Mouse (Mus musculus): ENCODE data around the gene Hes1.

The Hes1 gene

DNA sequence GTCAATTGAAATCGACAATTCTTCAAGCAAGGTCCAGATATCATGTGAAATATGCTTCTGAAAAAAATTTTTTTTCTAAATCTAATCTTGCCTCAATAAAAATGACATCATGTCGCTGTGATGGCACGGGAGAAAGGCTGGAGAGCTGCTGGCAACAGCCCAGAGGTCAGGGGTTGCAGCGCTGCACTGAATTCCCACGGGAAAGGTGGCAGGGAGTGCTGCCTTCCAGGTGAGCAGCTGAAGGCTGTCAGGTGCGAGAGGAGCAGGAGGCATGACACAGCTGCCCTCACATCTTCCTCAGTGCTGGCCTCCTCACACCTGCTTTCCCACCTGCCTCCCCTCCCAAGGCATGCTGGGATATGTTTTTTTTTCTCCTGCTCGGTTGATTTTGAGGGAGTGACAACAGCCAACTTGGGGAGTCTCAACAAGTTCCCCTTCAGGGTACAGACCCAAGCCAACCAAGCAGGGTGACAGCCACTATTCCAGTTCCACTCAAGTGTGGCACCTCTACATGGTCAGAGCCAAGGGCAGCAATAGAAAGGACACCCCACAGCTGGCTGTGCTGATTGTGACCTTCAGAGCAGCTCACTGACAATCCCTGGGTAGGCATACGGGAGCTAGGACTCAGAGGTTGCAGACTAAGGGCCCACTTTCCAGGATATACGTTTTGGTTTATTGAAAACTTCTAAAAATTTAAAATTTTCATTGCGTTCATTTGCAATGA is 13.3 kb upstream of the Hes1 start:
- in situ Hi-C loops (cut with MboI; ENCODE audit: unreplicated experiment in 2 of 2): loop anchor here in 1 of 2 experiments (25.0 kb wide), 1 partner anchor 214 kb away; no protein-coding TSS in a partner anchor

DNA sequence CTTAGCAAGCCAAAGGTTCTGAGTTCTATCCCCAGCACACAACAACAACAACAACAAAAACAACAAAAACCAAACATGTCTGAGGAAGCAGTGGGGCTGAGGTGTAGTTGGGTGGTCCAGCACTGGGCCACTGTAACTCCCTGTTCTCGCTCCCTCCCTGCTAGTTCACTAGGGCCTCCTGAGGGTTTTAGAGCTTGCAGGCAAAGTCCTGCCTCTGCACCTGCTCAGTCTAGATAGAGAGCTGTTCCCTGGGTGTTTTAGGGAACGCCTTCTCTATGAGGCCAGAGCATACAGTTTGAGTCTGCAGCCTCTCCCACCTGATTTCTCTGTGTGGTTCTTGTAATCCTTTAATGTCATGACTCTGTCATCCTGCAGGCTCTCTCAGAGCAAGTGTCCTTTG is 11.9 kb upstream of the Hes1 start:
- in situ Hi-C loops (cut with MboI; ENCODE audit: unreplicated experiment in 2 of 2): loop anchor here in 1 of 2 experiments (25.0 kb wide), 1 partner anchor 215 kb away; no protein-coding TSS in a partner anchor

DNA sequence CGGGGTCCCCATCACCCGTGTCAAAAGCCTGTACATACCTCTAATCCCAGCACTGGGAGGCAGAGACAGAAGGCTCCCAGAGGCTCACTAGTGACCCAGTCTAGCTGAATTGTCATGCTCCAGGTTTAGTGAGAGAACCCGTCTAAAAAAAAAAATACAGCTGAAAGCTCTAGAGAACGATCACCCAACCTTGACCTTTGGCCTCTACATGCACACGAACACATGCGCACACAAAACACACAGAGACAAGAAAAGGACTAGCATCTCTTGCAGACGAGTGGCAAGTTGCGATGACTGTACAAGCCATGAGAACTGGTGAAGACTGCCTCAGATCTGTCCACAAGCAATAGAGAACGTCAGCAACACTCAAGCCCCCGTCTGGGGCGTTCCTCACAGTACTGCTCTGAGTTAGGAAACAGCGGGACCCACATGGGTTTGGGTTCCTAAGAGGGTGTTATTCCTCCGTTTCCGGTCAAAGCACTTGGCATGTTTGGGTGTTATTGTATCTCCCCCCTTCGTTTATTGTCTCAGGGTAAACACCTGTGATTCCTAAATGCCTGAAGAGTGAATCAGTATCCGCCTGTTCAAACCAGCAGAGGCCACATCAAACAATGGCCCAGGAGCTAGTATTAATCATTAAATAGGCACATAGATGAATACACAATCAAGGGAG is 11.2 kb upstream of the Hes1 start:
- in situ Hi-C loops (cut with MboI; ENCODE audit: unreplicated experiment in 2 of 2): loop anchor here in 1 of 2 experiments (25.0 kb wide), 1 partner anchor 216 kb away; no protein-coding TSS in a partner anchor

DNA sequence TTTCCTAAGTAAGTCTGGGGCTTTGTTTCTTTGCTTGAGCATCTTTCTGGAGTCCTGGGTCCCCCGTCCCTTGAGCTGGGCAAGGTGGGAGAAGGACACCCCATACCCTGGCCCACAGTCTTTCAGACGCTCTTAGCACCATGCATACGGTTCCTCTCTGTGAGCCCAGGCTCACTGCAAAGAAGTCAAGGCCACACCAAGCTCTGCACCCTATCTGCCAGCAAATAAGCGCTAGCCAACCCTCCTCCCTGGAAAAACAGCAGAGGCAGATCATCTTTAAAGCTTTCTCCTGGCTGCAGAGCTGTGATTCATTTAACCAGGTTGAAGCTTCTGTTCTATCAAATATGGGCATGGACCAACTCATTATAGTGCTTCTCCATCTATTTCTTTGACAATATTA is 9.6 kb upstream of the Hes1 start:
- in situ Hi-C loops (cut with MboI; ENCODE audit: unreplicated experiment in 2 of 2): loop anchor here in 1 of 2 experiments (25.0 kb wide), 1 partner anchor 217 kb away; no protein-coding TSS in a partner anchor

DNA sequence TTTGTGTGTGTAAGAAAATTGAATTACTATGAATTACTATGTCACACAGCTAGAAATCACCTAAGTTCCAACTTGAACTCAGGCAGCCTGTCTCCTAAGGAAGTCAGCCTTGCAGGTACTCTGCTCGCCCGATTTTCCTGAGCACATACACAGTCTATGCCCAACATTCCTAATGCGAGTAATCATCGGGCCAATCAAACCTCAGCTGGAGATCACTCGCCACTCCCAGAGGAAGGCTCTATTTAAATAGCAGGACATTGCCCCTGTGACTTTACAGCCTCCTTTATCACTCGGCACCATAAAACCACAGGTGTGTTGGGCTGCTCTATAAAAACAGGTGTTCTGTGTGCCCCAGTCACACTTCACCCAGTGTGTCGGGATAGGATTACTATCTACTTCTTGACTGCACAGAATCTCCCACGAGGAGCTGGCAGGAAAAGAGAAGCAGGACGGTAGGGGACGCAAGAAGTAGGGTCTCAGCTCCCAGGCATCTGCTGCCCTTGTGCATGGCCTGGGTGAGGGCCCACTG is 8.8 kb upstream of the Hes1 start:
- in situ Hi-C loops (cut with MboI; ENCODE audit: unreplicated experiment in 2 of 2): loop anchor here in 1 of 2 experiments (25.0 kb wide), 1 partner anchor 218 kb away; no protein-coding TSS in a partner anchor

DNA sequence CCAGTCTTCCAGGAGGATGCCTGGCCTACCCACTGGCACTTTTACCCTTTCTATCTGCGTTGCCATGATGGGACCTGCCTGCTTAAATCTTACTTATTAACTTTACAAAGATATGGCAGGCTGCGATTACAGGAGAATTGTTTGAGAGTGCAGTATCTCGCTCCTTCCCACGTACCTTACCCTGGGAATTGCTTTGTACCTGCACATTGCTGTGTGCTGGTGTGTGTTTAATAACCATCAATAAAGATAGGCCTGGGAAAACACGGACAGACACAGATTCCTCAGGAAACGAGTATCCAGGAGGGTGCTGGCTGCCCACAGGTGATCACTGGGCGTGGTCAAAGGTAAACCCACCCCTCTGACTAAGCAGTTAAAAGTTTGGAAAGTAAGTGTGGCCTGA is 8.3 kb upstream of the Hes1 start:
- in situ Hi-C loops (cut with MboI; ENCODE audit: unreplicated experiment in 2 of 2): loop anchor here in 1 of 2 experiments (25.0 kb wide), 1 partner anchor 219 kb away; no protein-coding TSS in a partner anchor

DNA sequence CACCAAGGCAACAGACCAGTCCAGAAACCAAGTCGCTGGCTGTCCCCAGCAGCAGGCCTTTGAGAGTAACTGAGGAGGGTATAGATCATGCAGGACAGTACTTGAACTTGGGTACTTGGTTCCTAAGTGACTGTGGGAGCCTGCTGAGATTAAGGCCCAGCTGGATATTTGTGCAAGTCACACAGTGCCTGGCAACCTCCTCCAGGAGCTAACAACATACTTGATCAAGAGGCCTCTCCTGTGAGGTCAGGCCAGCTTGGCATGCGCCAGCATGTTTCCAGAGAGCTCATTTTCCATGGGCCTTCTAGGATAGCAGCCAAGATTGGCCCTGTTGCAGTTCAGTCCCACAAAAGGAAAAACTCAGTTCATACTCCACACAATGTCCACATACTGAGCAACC is 7.3 kb upstream of the Hes1 start:
- in situ Hi-C loops (cut with MboI; ENCODE audit: unreplicated experiment in 2 of 2): loop anchor here in 1 of 2 experiments (25.0 kb wide), 1 partner anchor 220 kb away; no protein-coding TSS in a partner anchor

DNA sequence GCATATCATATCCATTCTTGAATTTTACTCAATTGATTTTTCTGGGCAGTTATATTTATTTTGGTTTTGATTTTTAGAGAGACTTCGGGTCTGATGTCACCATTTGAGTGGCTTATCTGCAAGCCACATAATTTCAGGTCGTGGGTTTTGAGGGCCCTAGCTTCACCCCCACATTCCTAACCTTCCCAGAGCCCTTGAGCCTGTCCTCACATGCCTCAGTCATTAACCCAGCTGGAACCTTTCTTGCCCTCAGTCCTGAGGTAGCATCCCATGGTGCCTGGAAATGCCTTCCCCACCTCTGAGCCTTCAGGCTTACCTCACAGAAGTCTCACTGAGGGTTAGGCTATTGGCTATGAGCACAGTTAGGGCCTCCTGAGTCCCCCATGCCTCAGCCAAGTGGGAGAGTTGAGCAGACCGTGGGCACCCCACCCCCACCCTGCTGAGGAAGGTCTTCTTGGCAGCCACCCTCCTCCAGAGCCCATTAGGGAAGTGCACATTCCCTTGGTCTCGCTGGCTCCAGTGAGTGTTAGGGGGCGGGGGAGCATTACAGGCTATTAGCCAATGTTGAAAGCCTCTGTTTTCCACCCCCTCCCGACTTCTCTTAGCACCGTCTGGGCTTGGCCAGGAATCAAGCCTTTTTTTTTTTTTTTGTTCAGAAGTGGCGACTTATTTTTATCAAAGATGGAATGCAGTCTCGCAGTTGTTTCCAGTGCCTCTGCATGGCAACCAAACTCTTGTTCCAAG is 5.0 kb upstream of the Hes1 start:
- in situ Hi-C loops (cut with MboI; ENCODE audit: unreplicated experiment in 2 of 2): loop anchor here in 1 of 2 experiments (25.0 kb wide), 1 partner anchor 222 kb away; no protein-coding TSS in a partner anchor

DNA sequence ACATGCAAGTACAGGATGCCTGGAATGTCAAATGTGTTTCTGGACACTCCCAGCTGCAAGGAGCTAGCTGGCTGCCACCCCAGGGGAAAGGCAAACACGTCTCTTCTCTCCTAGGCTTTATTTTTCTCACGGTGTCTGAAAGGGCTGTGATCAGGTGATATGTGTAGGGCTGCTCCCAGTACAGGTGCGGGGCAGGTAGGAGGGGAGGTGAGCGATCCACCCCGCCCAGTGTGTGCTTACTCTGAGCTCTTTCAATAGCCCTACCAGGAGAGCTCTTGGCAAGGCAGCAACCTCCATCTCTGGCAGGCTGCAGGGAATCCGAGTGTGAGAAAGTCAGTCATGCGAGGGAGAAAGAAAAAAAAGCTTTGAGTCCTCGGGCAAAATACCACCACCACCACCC is 3.8 kb upstream of the Hes1 start:
- in situ Hi-C loops (cut with MboI; ENCODE audit: unreplicated experiment in 2 of 2): loop anchor here (5.0 to 25.0 kb wide), 4 partner anchors 53 to 246 kb away; no protein-coding TSS in a partner anchor

DNA sequence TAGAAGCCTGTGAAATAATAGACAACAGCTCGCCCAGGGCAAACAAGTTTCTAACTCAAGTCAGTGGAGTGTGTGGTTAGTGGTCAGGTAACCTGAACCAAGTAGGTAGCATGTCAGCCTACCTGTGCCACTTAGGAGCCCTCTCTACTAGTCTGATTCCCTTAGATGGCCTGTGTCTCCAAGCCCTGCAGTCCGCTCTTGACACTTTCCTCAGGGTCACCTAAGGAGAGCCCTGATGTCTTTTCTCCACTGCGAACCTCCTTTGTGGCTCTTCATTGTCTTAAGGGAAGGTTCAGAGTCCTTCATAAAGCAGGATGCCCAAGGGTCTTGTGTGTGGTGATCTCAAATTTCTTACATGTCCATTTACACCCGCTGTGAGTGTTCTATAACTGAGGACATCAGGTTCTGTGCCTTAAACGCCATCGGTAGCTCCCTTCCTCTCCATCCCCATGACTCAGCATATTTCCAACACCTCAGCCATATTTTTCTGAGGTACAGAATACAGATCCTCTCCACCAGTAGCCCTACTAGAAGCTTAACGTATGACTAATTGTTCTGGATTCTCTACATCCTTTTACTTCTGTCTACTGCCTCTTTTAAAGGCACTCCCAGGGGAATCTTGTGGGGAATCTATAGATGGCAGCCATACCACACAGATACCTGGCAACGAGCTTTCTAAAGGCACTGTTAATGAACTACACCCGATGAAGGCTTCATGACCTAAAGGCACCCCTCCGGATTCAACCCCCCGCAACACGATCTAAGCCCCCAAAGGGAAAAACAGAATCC is 1.7 kb upstream of the Hes1 start:
- in situ Hi-C loops (cut with MboI; ENCODE audit: unreplicated experiment in 2 of 2): loop anchor here (5.0 to 25.0 kb wide), 4 partner anchors 55 to 248 kb away; no protein-coding TSS in a partner anchor

DNA sequence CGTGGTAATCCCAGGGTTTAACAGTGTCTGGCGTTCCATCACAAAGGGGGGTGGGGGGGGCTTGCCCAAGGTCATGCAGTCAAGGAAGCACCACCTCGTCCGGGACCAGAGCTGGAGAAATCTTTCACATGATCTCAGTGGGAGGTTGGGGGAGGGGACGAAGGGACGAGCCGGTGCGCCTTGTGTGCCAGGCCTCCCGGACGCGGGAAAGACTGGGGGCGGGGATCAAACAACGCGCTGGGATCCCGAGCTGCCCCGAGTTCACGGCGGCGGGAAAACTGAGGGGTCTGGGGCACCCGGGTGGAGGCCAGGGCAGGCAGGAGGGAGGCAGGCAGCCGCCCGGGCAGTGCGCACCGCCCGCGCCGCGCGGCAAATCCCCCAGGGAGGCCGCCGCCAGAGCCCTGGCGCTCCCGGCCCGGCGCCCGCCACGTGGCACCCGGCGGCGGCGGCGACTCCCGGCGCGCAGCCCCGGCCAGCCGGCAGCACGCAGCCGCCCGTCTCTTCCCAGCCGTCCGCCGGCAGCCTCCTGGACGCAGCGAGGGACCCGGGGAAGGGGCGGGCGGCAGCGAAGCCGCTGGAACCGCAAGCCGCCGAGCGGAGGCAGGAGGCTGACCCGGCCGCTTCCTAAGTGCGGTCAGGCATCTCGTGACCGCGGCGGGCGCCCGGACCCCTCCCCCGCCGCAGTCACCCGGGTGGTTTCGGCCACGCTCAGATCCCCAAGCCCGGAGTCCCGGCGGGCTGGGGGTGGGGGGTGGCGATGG is 883 bp upstream of the Hes1 start:
- in situ Hi-C loops (cut with MboI; ENCODE audit: unreplicated experiment in 2 of 2): loop anchor here (5.0 to 25.0 kb wide), 4 partner anchors 56 to 248 kb away; no protein-coding TSS in a partner anchor

DNA sequence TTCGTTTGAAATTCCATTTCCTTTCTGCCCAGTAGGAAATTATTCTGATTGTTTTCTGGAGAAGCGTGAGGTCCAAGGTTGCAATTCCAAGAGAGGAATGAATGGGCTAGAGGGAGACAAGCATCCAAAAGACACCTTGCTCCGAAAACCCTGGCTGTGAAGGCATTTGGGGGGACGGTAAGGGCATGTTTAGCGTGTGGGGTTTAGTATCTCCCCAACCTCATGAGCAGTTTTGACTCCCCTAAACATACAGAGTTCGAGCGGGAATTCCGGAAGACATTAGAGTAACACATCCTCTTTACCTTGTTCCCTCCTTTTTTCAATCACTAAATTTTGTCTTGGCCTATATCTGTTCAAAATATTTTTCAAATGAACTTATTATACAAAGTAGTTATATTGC is 429 bp downstream of the Hes1 start:
- in situ Hi-C loops (cut with MboI; ENCODE audit: unreplicated experiment in 2 of 2): loop anchor here (5.0 to 25.0 kb wide), 9 partner anchors 57 to 437 kb away; no protein-coding TSS in a partner anchor

DNA sequence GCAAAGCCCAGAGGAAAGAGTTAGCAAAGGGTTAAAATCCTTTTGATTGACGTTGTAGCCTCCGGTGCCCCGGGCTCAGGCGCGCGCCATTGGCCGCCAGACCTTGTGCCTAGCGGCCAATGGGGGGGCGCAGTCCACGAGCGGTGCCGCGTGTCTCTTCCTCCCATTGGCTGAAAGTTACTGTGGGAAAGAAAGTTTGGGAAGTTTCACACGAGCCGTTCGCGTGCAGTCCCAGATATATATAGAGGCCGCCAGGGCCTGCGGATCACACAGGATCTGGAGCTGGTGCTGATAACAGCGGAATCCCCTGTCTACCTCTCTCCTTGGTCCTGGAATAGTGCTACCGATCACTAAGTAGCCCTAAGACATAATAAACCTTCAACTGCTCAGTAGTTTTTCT is 893 bp downstream of the Hes1 start:
- in situ Hi-C loops (cut with MboI; ENCODE audit: unreplicated experiment in 2 of 2): loop anchor here (5.0 to 25.0 kb wide), 8 partner anchors 82 to 438 kb away; no protein-coding TSS in a partner anchor

DNA sequence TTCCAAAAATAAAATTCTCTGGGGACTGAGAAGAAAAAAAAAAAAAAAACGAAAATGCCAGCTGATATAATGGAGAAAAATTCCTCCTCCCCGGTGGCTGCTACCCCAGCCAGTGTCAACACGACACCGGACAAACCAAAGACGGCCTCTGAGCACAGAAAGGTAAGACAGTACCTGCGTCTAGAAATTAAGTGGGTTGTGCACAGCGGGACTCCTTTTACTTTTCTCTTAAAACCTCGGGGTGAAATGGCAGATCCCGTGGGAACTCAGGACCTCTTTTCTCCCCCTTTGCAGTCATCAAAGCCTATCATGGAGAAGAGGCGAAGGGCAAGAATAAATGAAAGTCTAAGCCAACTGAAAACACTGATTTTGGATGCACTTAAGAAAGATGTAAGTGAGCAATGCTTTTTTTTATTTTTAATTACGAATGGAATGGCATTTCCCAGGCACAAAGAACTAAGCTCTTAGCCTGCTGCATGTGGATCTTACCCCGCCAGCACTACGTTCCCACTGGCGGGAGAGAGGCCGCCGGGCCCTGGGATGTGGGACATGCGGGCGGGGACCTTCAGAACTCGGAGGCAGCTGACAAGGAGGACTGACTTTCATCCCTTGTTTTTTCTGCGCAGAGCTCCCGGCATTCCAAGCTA is 1.5 kb downstream of the Hes1 start:
- in situ Hi-C loops (cut with MboI; ENCODE audit: unreplicated experiment in 2 of 2): loop anchor here (5.0 to 25.0 kb wide), 8 partner anchors 82 to 438 kb away; no protein-coding TSS in a partner anchor

DNA sequence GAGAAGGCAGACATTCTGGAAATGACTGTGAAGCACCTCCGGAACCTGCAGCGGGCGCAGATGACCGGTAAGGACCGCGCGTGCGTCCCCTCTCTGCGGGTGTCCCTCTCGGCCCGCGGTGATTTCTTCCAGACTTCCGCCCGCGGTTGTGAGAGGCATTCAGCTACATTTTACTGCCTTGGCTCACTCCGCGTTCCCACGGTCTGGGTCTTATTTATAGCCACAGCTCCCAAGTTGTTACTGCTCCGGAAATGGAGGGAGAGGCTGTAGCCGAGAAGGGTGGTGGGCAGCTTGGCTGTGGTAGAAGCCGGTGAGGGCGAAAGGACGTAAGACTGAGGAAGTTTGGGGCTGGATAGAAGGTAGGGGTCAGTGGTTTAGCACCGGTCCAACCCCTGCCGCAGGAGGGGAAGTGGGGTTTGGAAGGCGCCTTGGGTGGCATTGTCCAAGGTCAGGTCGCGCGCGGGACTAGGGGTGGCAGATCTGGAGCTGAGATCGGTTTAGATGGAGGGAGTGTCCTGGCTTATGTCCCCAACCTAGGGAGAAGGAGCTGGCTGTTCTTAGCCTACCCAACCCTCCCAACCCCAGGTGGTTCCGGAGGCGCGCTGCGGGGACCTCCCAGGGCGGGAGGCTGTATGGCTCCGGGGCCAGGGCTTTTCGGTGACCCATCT is 2.1 kb downstream of the Hes1 start:
- in situ Hi-C loops (cut with MboI; ENCODE audit: unreplicated experiment in 2 of 2): loop anchor here (5.0 to 25.0 kb wide), 8 partner anchors 81 to 439 kb away; no protein-coding TSS in a partner anchor

DNA sequence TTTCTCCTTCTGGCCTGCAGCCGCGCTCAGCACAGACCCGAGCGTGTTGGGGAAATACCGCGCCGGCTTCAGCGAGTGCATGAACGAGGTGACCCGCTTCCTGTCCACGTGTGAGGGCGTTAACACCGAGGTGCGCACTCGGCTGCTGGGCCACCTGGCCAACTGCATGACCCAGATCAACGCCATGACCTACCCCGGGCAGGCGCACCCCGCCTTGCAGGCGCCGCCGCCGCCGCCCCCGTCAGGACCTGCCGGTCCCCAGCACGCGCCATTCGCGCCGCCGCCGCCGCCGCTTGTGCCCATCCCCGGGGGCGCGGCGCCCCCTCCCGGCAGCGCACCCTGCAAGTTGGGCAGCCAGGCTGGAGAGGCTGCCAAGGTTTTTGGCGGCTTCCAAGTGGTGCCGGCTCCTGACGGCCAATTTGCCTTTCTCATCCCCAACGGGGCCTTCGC is 2.7 kb downstream of the Hes1 start:
- in situ Hi-C loops (cut with MboI; ENCODE audit: unreplicated experiment in 2 of 2): loop anchor here (5.0 to 25.0 kb wide), 8 partner anchors 80 to 440 kb away; no protein-coding TSS in a partner anchor
